Mouse (Mus musculus) stomach, postnatal 0 days (tissue): Measurements from ENCODE around the gene Ddx19a.

Experiments
- CTCF ChIP-seq: IDR thresholded peaks from 2 replicates; pipeline ENCODE4 v1.5.1; 2016; ENCODE audit warnings: antibody characterized with exemption, low read depth, mild to moderate bottlenecking, moderate library complexity
- EP300 ChIP-seq: optimal IDR thresholded peaks from 2 replicates; pipeline ENCODE3; 2016; ENCODE audit warnings: antibody characterized with exemption

DNA sequence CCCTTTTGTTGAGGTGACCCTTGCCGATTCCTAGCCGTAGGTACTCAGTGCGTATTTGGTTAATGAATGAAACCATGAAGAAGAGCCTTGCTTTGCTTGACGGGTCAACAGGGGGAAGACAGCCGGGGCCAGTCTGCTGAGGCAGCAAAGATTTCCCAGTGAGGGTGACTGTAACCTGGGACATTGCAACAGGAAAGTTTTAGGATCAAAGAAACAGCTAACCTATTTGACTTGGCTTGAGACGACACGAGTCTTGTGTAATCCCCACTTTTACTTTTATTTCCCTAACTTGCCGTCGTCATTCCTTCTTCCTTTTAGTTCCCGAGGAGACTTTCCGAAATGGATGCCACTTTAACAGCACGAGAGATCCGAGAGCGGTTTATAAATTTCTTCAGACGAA, 39.0 kb upstream of the Ddx19a start:
- TF ChIP-seq CTCF (no peak), EP300 (no peak)
